Mouse (Mus musculus) monocyte, adult 2 months (primary cell): ENCODE measurements around the gene Arid1a.

Experiments
- DNase-seq, 2 experiments: peaks; one replicate each; pipeline ENCODE4 v3.0.0; 2022; ENCODE audit warnings: low spot score in 2 of 2, low read depth in 1 of 2

The Arid1a gene

GRCm38 (mm10) chr4:133676189-133676588 is 80.4 kb downstream of the Arid1a start:
- no peak for DNase-seq

GRCm38 (mm10) chr4:133675594-133676016 is 81.0 kb downstream of the Arid1a start:
- no peak for DNase-seq

GRCm38 (mm10) chr4:133674331-133674695 is 82.3 kb downstream of the Arid1a start:
- no peak for DNase-seq

GRCm38 (mm10) chr4:133673666-133674330 is 82.8 kb downstream of the Arid1a start:
- DNase-seq = no peak

- DNase-seq = no peak
Observed at GRCm38 (mm10) chr4:133672845-133673647, 83.5 kb downstream of the Arid1a start.

GRCm38 (mm10) chr4:133671881-133672844 is 84.4 kb downstream of the Arid1a start, which contains the start of gene Pigv:
TSS of gene Pigv (minus strand) at chr4:133672647.
- peak; percentile 65 to 87 for DNase-seq

GRCm38 (mm10) chr4:133671184-133671880 is 85.2 kb downstream of the Arid1a start:
- DNase-seq = peak in 1 of 2 experiments; percentile 54

GRCm38 (mm10) chr4:133669652-133670210 is 86.8 kb downstream of the Arid1a start:
- DNase-seq = no peak

GRCm38 (mm10) chr4:133668537-133668936 is 88.0 kb downstream of the Arid1a start:
- no peak for DNase-seq

GRCm38 (mm10) chr4:133666199-133666598 is 90.4 kb downstream of the Arid1a start:
- peak in 1 of 2 experiments; percentile 46 for DNase-seq

- DNase-seq = no peak
Observed at GRCm38 (mm10) chr4:133665118-133665517, 91.5 kb downstream of the Arid1a start.

GRCm38 (mm10) chr4:133662945-133663344 is 93.6 kb downstream of the Arid1a start:
- DNase-seq = no peak

GRCm38 (mm10) chr4:133662421-133662820 is 94.1 kb downstream of the Arid1a start:
- no peak for DNase-seq

GRCm38 (mm10) chr4:133660193-133661155 is 96.1 kb downstream of the Arid1a start:
- DNase-seq = no peak

- peak; percentile 59 to 68 for DNase-seq
Observed at GRCm38 (mm10) chr4:133659497-133660192, 96.9 kb downstream of the Arid1a start.

- DNase-seq = no peak
Observed at GRCm38 (mm10) chr4:133658729-133659128, 97.8 kb downstream of the Arid1a start.

GRCm38 (mm10) chr4:133657829-133658458 is 98.6 kb downstream of the Arid1a start:
- no peak for DNase-seq

GRCm38 (mm10) chr4:133656997-133657396 is 99.6 kb downstream of the Arid1a start:
- no peak for DNase-seq
